Mouse (Mus musculus): ENCODE data around the gene Mprip.

GRCm38 (mm10) chr11:59645036-59645435, 16.1 kb upstream of the Mprip start:
- no peak for TF ChIP-seq TAL1 (IDR thresholded peaks at IDR 0.05; ENCODE audit: low read length)
- TF ChIP-seq GATA1 (IDR thresholded peaks at IDR 0.05; ENCODE audit: low read length) = no peak

All from erythroblast, embryonic 14.5 days (primary cell).